Mouse (Mus musculus) midbrain, embryonic 13.5 days (tissue): Measurements from ENCODE around the gene Pi4kb. TPM values are rescaled to one million over a fixed set of nuclear protein-coding genes. Genes with fewer than 3 reads are reported as not detected.
"Not testable (repeated sequence)": the region's sequence is repeated elsewhere in the genome, so short reads cannot be mapped to it uniquely, and the experiment has no call there.

Experiments
- ATAC-seq: fragments of 200-750 bp; cut with Nextera tagmentation; 2 replicates; pipeline ENCODE4 v1.8.0; 2017; ENCODE audit warnings: mild to moderate bottlenecking, moderate TSS enrichment, moderate library complexity
- H3K27ac ChIP-seq: fragments of 300-500 bp; sonication (generic); 2 replicates; pipeline ENCODE4 v1.5.1; 2015; ENCODE audit warnings: inconsistent platforms, mild to moderate bottlenecking, moderate library complexity
- H3K27me3 ChIP-seq: fragments of 300-500 bp; sonication (generic); 2 replicates; pipeline ENCODE4 v1.6.1; 2015; ENCODE audit warnings: mild to moderate bottlenecking, inconsistent platforms
- H3K36me3 ChIP-seq: fragments of 300-500 bp; sonication (generic); 2 replicates; pipeline ENCODE4 v1.6.1; 2015; ENCODE audit warnings: mild to moderate bottlenecking, inconsistent platforms
- H3K4me1 ChIP-seq: fragments of 300-500 bp; sonication (generic); replicated peaks from 2 replicates; pipeline ENCODE4 v1.6.1; 2015; ENCODE audit warnings: inconsistent platforms
- H3K4me2 ChIP-seq: fragments of 300-500 bp; sonication (generic); replicated peaks from 2 replicates; pipeline ENCODE4 v1.6.1; 2015; ENCODE audit warnings: moderate library complexity, mild to moderate bottlenecking, inconsistent platforms
- H3K4me3 ChIP-seq: fragments of 300-500 bp; sonication (generic); replicated peaks from 2 replicates; pipeline ENCODE4 v1.5.1; 2015; ENCODE audit warnings: mild to moderate bottlenecking, inconsistent platforms
- H3K9ac ChIP-seq: fragments of 300-500 bp; sonication (generic); replicated peaks from 2 replicates; pipeline ENCODE4 v1.6.1; 2015; ENCODE audit warnings: mild to moderate bottlenecking, inconsistent platforms
- H3K9me3 ChIP-seq: fragments of 300-500 bp; sonication (generic); 2 replicates; pipeline ENCODE4 v1.6.1; 2016; ENCODE audit warnings: mild to moderate bottlenecking, inconsistent platforms
- WGBS: fragments of 180-500 bp; shearing (Covaris S2); methylation state at CpG from one replicate; pipeline ENCODE4 v1.1.7; 2015; 5-methylcytosine and 5-hydroxymethylcytosine counted together
- polyA plus RNA-seq: library from polyadenylated mRNA; unstranded; fragments of >200 nt; fragmentation: Nextera tagmentation; extraction: Ambion mirVana; gene quantifications from 2 replicates; pipeline ENCODE4 v1.2.1, GENCODE M21; 2015

Pi4kb gene
- polyA plus RNA-seq, 1 experiment from 2014 or later, result 24.7 TPM

DNA sequence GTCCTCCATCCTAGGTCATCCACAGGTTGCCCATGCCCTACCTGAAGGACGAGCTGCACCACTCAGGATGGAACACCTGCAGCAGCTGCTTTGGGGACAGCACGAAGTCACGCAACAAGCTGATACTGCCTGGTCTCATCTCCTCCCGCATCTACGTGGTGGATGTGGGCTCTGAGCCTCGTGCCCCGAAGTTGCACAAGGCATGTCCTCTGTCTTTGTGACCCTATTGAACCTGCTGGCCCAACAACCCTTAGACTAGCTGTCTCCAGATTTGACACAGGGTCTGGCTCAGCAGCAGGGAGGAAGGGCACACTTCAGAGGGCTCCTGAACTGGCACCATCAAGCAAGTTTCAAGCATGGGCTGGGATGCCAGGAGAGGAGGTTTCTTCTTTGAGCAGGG, 37.3 kb upstream of the Pi4kb start:
- not testable (repeated sequence) for ATAC-seq, H3K27me3 ChIP-seq, H3K36me3 ChIP-seq, H3K27ac ChIP-seq, H3K9me3 ChIP-seq, H3K4me2 ChIP-seq, H3K4me3 ChIP-seq, H3K9ac ChIP-seq
- 94% methylated on average over 6 of the region's 7 CpGs for whole genome bisulfite sequencing
- H3K4me1 ChIP-seq, result peaks cover 11% of the 10 kb centered on the region

DNA sequence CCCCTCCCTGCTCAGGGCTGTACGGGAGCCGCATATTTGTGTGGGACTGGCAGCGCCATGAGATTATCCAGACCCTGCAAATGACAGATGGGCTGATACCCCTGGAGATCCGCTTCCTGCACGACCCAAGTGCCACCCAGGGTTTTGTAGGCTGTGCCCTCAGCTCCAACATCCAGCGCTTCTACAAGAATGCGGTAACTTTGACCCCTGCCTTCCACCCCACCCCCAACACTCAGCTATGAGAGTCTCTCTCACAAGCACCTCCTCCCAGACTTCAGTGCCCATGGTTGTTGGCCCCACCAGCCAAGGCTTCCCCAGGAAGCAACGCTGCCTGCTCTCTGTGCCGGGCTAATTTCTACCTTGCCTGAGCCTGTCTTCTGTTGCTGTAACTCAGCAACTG, 34.5 kb upstream of the Pi4kb start:
- H3K4me2 ChIP-seq, H3K4me3 ChIP-seq, ATAC-seq, H3K9me3 ChIP-seq, H3K27me3 ChIP-seq, H3K9ac ChIP-seq, H3K4me1 ChIP-seq, H3K36me3 ChIP-seq, H3K27ac ChIP-seq: not testable (repeated sequence)
- WGBS, result 78% methylated on average over 9 of the region's 9 CpGs

DNA sequence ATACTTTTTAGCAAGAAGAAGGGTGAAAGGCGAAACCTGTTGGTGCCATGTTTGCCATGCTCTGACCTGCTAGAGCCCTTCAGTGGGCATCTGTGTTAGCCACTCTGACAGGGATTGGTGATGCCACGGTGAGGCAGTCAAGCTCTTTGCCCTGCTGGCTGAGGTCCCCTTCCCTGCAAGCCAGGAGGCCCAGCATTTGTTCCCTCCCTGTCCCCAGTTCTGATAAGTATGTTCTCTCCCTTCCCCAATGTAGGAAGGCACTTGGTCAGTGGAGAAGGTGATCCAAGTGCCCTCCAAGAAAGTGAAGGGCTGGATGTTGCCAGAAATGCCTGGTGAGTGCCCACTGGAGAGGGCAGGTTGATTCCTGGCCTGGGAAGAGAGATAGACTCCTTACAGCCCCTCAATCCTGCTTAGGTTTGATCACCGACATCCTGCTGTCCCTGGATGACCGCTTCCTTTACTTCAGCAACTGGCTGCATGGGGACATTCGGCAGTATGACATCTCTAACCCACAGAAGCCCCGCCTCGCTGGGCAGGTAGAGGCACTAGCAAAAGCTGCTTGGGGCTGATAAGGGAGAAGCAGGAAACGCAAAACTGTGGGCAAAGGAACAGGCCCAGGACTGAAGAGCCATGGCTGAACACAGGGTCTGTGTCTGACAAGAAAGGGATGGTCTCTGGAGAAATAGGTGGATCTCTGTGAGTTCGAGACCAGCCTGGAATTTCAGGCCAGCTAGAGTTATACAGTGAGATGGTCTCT, 32.1 kb upstream of the Pi4kb start:
- not testable (repeated sequence) for H3K27ac ChIP-seq, H3K4me1 ChIP-seq, H3K4me3 ChIP-seq, H3K27me3 ChIP-seq, H3K9ac ChIP-seq, H3K4me2 ChIP-seq, H3K36me3 ChIP-seq, H3K9me3 ChIP-seq, ATAC-seq
- WGBS, result 80% methylated on average over 8 of the region's 9 CpGs

DNA sequence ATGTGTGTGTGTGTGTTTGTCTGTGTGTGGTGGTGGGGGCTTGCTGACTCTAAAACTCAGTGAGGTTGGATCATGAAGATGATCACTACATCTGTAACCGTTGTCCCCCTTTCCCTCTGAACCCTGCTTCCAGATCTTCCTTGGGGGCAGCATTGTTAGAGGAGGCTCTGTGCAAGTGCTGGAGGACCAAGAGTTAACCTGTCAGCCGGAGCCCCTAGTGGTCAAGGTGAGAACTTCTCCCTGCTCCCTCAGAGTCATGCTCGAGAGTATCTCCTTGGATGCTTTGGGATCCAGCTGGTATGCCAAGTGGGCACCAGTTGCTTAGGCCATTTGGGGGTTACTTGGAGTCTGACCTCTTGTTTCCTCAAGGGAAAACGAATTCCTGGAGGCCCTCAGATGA, 30.8 kb upstream of the Pi4kb start:
- H3K27ac ChIP-seq, H3K27me3 ChIP-seq, H3K36me3 ChIP-seq, H3K9me3 ChIP-seq, H3K4me3 ChIP-seq, H3K4me2 ChIP-seq, ATAC-seq, H3K9ac ChIP-seq, H3K4me1 ChIP-seq: not testable (repeated sequence)
- 21% methylated on average over 4 of the region's 4 CpGs for WGBS

DNA sequence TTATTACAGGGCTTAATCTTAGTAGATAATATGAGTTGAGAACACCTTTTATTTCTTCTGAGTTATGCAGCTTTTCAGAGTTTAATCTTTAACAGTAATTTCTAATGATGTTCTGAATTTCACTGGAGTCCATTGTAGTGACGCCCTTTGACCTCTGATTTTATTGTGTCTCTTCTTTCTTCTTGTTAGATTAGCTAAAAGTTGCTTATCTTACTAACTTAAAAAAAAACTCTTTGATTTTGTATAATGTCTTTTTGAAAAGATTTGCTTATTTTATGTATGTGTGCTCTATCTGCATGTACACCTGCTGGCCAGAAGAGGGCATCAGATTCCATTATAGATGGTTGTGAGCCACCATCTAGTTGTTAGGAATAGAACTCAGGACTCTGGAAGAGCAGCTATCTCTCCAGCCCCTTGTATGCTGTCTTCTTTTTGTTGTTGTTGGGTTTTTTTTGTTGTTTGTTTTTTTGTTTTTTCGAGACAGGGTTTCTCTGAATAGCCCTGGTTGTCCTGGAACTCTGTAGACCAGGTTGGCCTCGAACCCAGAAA, 26.4 kb upstream of the Pi4kb start:
- Histone ChIP-seq H3K4me2 (no peak overlapping the region), H3K9me3 (no peaks in the 10 kb centered on the region), H3K4me1 (peaks cover 6% of the 10 kb centered on the region), H3K4me3 (no peak overlapping the region), H3K27ac (no peak overlapping the region), H3K27me3 (no peaks in the 10 kb centered on the region; the same call in 1 of the 2 replicates), H3K9ac (no peak overlapping the region), H3K36me3 (no peaks in the 10 kb centered on the region)
- 69% methylated on average over 3 of the region's 3 CpGs for WGBS
- no peak for ATAC-seq

DNA sequence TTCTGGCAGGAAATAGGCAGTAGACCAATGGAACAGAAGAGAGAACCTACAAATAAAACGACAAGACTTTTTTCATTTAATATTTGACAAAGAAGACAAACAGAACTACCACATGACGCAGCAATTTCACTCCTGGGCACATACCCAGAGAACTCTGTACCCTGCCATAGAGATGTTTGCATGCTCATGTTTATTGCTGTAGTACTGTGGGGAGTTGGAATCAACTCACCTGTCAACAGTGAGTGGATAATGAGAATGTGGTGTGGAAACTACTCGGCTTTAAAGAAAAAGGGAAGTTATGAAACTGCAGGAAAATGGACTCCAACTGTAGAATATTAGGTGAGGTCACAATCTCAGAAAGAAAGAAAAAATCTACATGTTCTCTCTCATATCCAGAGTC, 24.9 kb upstream of the Pi4kb start:
- Histone ChIP-seq H3K36me3 (no peaks in the 10 kb centered on the region), H3K9me3 (no peaks in the 10 kb centered on the region), H3K27me3 (no peaks in the 10 kb centered on the region; the same call in 1 of the 2 replicates), H3K4me1 (peaks cover 14% of the 10 kb centered on the region), H3K9ac (no peak overlapping the region), H3K4me3 (no peak overlapping the region), H3K4me2 (no peak overlapping the region), H3K27ac (no peak overlapping the region)
- ATAC-seq, result no peak
- 86% methylated on average over 3 of the region's 3 CpGs for WGBS

DNA sequence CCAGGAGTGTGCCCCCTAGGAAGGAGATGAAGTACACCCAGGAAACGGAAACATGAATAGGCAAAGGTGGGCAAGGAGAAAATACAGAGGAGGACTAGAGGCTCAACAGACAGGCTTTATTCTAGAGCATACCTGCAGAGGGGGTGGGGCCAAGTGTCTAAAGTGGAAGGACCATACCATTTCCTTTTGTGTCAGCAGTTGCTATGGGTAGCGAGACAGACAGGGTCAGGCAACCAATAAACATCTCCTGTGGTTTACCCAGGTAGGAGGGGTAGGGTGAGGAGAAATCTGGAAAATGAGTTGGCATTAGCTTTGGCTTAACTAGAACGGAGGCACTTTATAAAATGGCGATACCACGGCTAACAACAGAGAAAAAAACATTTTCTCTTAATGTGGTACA, 21.7 kb upstream of the Pi4kb start:
- Histone ChIP-seq H3K9ac (no peak overlapping the region), H3K4me2 (peak overlapping the region; percentile 64), H3K4me3 (peak overlapping the region; percentile 67), H3K4me1 (peaks cover 26% of the 10 kb centered on the region), H3K27ac (no peak overlapping the region), H3K27me3 (no peaks in the 10 kb centered on the region; the same call in 1 of the 2 replicates), H3K9me3 (no peaks in the 10 kb centered on the region), H3K36me3 (peaks cover 24% of the 10 kb centered on the region)
- ATAC-seq, result no peak
- 80% methylated on average over 5 of the region's 5 CpGs for WGBS

DNA sequence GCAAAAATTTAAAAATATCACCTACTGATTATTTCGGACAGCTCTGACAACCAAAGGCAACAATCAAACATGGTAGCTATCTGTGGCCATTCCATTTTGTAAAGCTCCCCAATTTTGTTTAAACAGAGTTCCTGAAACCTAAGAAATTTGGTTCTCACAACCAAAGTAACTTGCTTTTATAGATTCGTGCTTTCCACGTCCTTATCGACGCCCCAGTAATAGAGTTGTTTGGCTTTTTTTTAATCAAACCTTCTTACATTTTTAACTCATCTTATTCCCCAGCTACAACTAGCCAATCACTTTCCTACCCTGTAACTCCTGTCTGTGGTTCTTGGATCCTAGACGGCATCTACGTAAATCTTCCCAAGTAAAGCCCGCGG, 21.2 kb upstream of the Pi4kb start:
- H3K36me3 ChIP-seq, result peaks cover 30% of the 10 kb centered on the region
- H3K9ac ChIP-seq, result peak overlapping the region; percentile 83
- peaks cover 26% of the 10 kb centered on the region for H3K4me1 ChIP-seq
- H3K27me3 ChIP-seq, result no peaks in the 10 kb centered on the region; the same call in 1 of the 2 replicates
- no peaks in the 10 kb centered on the region for H3K9me3 ChIP-seq
- peak overlapping the region; percentile 97 for H3K27ac ChIP-seq
- no peak for ATAC-seq
- H3K4me2 ChIP-seq, result peak overlapping the region; percentile 64
- H3K4me3 ChIP-seq, result peak overlapping the region; percentile 67
- WGBS, result 18% methylated on average over 9 of the region's 9 CpGs

DNA sequence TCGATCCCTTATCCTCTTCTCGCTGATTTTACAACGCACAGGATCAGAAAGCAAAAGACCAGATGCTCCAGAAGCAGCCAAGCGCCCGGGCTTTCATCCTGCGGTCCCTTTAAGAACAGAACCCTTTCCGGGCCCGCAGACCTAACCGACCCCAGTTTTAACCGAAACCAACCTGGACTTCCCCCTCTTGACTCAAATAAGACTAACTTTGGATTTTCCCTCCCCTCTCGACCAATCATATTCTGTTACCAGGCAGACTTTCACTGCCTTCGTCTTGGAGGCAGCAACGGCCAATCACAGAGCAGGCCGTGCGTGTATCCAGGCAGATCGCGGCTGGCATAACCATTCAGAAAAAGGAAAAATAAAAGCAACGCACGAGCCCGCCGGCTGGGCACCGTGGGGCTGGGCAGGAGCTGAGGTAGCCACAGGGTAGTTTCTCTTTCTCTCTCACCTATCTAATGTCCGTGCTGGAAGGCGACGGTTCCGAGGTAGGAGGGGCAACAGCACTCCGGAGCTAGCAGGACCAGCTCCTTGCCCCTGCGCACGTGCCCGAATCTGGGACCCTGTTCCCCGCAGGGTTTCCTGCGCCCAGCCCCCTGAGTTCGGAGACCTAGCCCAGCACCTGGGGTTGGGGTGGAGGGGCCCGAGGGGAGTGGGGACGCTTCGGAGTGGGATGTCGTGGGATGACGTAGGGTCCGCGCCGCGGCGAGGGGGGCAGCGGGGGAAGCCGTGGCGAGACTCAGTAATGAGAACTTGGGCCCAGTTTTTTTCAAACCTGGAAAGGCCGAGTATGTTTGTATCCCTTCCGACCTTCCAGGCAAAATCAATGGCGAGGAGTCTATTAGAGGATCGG, 20.5 kb upstream of the Pi4kb start, which contains the start of gene Rfx5:
Gene Rfx5 (plus strand): TSS at position 312 of the 853 bp plus-strand sequence.
- peak; percentile 97 for ATAC-seq
- H3K9ac ChIP-seq, result peak within 1 kb of the TSS; percentile 83
- peak within 1 kb of the TSS; percentile 64 for H3K4me2 ChIP-seq
- peaks cover 26% of the 10 kb centered on the region for H3K4me1 ChIP-seq
- peak within 1 kb of the TSS; percentile 97 for H3K27ac ChIP-seq
- no peaks in the 10 kb centered on the region for H3K9me3 ChIP-seq
- peak within 1 kb of the TSS; percentile 67 for H3K4me3 ChIP-seq
- H3K36me3 ChIP-seq, result peaks cover 36% of the 10 kb centered on the region
- no peaks in the 10 kb centered on the region; the same call in 1 of the 2 replicates for H3K27me3 ChIP-seq
- under 1% methylated on average over 50 of the region's 50 CpGs for WGBS

DNA sequence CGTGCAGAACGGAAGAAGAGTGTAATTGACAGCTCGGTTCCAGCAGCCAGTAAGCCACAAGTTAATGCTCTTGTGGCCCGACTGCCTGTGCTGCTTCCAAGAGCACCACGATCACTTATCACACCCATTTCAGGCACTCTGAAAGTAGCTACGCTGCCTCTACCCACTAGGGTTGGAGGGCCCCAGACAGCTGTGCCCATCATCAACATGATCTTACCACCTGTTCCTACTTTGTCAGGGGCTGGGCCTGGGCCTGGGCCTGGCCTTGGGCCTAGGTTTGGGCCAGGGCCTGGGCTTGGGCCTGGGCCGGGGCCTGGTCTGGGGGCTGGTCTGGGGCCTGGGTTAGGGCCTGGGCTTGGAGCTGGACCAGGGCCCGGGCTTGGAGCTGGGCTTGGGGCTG, 16.2 kb upstream of the Pi4kb start:
- Histone ChIP-seq H3K27me3 (no peaks in the 10 kb centered on the region), H3K4me2 (no peak overlapping the region), H3K9me3 (no peaks in the 10 kb centered on the region), H3K4me3 (no peak overlapping the region), H3K9ac (no peak overlapping the region), H3K36me3 (peaks cover 39% of the 10 kb centered on the region), H3K27ac (no peak overlapping the region), H3K4me1 (peaks cover 23% of the 10 kb centered on the region)
- 94% methylated on average over 8 of the region's 8 CpGs for WGBS
- ATAC-seq, result no peak

DNA sequence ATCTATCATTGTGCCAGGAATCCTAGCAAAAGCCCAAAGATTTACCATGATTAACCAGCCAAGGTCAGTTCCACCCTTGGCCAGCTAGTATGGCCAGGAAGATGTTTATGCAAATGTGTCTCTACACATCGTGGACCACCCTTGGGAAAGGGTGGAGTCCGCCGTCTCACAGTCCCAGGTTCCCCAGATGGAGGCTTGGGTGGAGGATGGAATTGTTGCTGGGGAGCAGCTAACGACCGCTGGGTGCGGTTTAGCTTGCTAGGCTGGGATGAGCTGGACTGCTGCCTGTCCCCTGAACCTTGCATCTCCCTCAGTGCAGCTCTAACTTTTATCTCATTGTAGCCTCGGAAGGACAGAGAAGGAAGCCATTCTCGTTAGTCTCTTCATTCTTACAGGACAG, 14.7 kb upstream of the Pi4kb start:
- H3K9me3 ChIP-seq, result no peaks in the 10 kb centered on the region
- ATAC-seq, result no peak
- peaks cover 39% of the 10 kb centered on the region for H3K36me3 ChIP-seq
- 55% methylated on average over 8 of the region's 8 CpGs for WGBS
- H3K4me1 ChIP-seq, result peaks cover 15% of the 10 kb centered on the region
- H3K27ac ChIP-seq, result 0 out of 2 replicates have a peak overlapping the region, but pooled peaks have one; percentile 45
- no peak overlapping the region for H3K4me3 ChIP-seq
- peak overlapping the region; percentile 16; the same call in 1 of the 2 replicates for H3K9ac ChIP-seq
- H3K27me3 ChIP-seq, result no peaks in the 10 kb centered on the region
- no peak overlapping the region for H3K4me2 ChIP-seq

DNA sequence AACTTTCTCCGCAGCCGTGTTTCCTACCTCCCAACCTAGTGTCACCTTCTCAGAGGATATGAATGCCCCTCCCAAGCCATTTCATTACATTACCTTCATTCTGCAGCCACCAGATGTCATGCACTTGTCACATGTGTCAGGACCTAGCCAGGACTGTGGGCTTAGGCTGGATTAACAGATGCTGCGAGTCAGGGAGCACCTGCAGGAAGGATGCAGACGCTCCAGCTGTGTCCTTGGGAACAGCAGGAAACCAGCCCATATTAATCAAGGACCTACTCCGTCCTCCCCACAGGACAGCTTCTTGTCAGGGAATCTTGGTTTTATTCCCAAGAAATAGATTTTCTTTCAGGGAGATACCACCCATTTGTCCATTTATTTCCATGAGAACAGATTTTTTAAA, 14.2 kb upstream of the Pi4kb start:
- WGBS, result 46% methylated on average over 5 of the region's 5 CpGs
- Histone ChIP-seq H3K36me3 (peaks cover 39% of the 10 kb centered on the region), H3K4me1 (peaks cover 10% of the 10 kb centered on the region), H3K4me2 (no peak overlapping the region), H3K9ac (peak overlapping the region; percentile 16; the same call in 1 of the 2 replicates), H3K27ac (0 out of 2 replicates have a peak overlapping the region, but pooled peaks have one; percentile 45), H3K4me3 (no peak overlapping the region), H3K27me3 (no peaks in the 10 kb centered on the region), H3K9me3 (no peaks in the 10 kb centered on the region)
- no peak for ATAC-seq
